Mouse (Mus musculus) C2C12 (cell line): ENCODE results near the gene Figla. TPM values are rescaled to one million over a fixed set of nuclear protein-coding genes. Genes with fewer than 3 reads are reported as not detected.
"Not testable (repeated sequence)": the region's sequence is repeated elsewhere in the genome, so short reads cannot be mapped to it uniquely, and the experiment has no call there.

ENCODE experiments used
- H3K27me3 ChIP-seq: one replicate; pipeline ENCODE4 v1.6.1; 2011; ENCODE audit not compliant: control insufficient read depth, insufficient read depth, insufficient read length
- H3K36me3 ChIP-seq: one replicate; pipeline ENCODE4 v1.6.1; 2011; ENCODE audit not compliant: control insufficient read depth, insufficient read depth
- H3K4me3 ChIP-seq: one replicate; pipeline ENCODE4 v1.5.1; 2011; ENCODE audit warnings: mild to moderate bottlenecking, control low read depth; ENCODE audit not compliant: poor library complexity, insufficient read depth, severe bottlenecking
- H3K79me2 ChIP-seq: one replicate; pipeline ENCODE4 v1.6.1; 2011; ENCODE audit not compliant: control insufficient read depth, insufficient read depth
- H3K79me3 ChIP-seq: one replicate; pipeline ENCODE4 v1.6.1; 2011; ENCODE audit warnings: low read depth, control low read depth
- H3ac ChIP-seq: one replicate; pipeline ENCODE3; 2011; ENCODE audit warnings: low read depth; ENCODE audit not compliant: control insufficient read depth, insufficient read length
- CEBPB ChIP-seq: IDR thresholded peaks from one replicate; pipeline ENCODE4 v1.6.1; 2011; ENCODE audit warnings: low read depth, mild to moderate bottlenecking, control low read depth, moderate library complexity
- CTCF ChIP-seq: IDR thresholded peaks from one replicate; pipeline ENCODE4 v1.5.1; 2011; ENCODE audit not compliant: control insufficient read depth, insufficient read depth, insufficient read length
- FOSL1 ChIP-seq: IDR thresholded peaks from one replicate; pipeline ENCODE4 v1.8.0; 2011; ENCODE audit warnings: mild to moderate bottlenecking, low read length; ENCODE audit not compliant: poor library complexity, insufficient read depth, severe bottlenecking
- MAX ChIP-seq: IDR thresholded peaks from one replicate; pipeline ENCODE4 v1.6.1; 2011; ENCODE audit warnings: mild to moderate bottlenecking, control low read depth
- MYOD1 ChIP-seq: IDR thresholded peaks from one replicate; pipeline ENCODE4 v1.6.1; 2011; ENCODE audit warnings: low read depth; ENCODE audit not compliant: control insufficient read depth, insufficient read length
- MYOG ChIP-seq: IDR thresholded peaks from one replicate; pipeline ENCODE4 v1.6.1; 2011; ENCODE audit not compliant: control insufficient read depth, insufficient read length; ENCODE audit errors: extremely low read depth
- USF1 ChIP-seq: IDR thresholded peaks from one replicate; pipeline ENCODE4 v1.6.1; 2011; ENCODE audit warnings: low read depth, mild to moderate bottlenecking, control low read depth, moderate library complexity
- polyA plus RNA-seq: library from polyadenylated mRNA; unstranded; fragments of >200 nt; fragmentation: generic; extraction: Trizol; gene quantifications from one replicate; pipeline ENCODE4 v1.2.1, GENCODE M21; 2012; ENCODE audit warnings: missing spikeins

Gene Figla
- polyA plus RNA-seq, 1 experiment, result 0.05 TPM

GRCm38 (mm10) chr6:85975761-85976160, 40.2 kb upstream of the Figla start:
- TF ChIP-seq CTCF, result no peak
- TF ChIP-seq USF1, result no peak
- TF ChIP-seq MYOG, result no peak
- TF ChIP-seq CEBPB, result no peak
- no peak for TF ChIP-seq FOSL1
- TF ChIP-seq MYOD1, result no peak
- TF ChIP-seq MAX, result no peak
- H3K79me3 ChIP-seq, result no peaks in the 10 kb centered on the region
- H3K27me3 ChIP-seq, result no peaks in the 10 kb centered on the region
- no peak overlapping the region for H3K4me3 ChIP-seq
- no peaks in the 10 kb centered on the region for H3K79me2 ChIP-seq
- H3K36me3 ChIP-seq, result no peaks in the 10 kb centered on the region
- H3ac ChIP-seq, result no peak overlapping the region

- no peak for TF ChIP-seq MAX
- TF ChIP-seq CEBPB, result no peak
- TF ChIP-seq MYOG, result no peak
- no peak for TF ChIP-seq FOSL1
- no peak for TF ChIP-seq CTCF
- no peak for TF ChIP-seq MYOD1
- no peak for TF ChIP-seq USF1
- H3K79me3 ChIP-seq, result no peaks in the 10 kb centered on the region
- no peaks in the 10 kb centered on the region for H3K79me2 ChIP-seq
- no peak overlapping the region for H3K4me3 ChIP-seq
- H3K36me3 ChIP-seq, result no peaks in the 10 kb centered on the region
- H3K27me3 ChIP-seq, result no peaks in the 10 kb centered on the region
- no peak overlapping the region for H3ac ChIP-seq
Measured at GRCm38 (mm10) chr6:85976242-85976641, 39.7 kb upstream of the Figla start.

- not testable (repeated sequence) for H3ac ChIP-seq, H3K4me3 ChIP-seq, H3K79me2 ChIP-seq, H3K79me3 ChIP-seq, H3K36me3 ChIP-seq, H3K27me3 ChIP-seq
Measured at GRCm38 (mm10) chr6:85978736-85979135, 37.2 kb upstream of the Figla start.

GRCm38 (mm10) chr6:85984351-85984750, 31.6 kb upstream of the Figla start:
- TF ChIP-seq MYOG (no peak), USF1 (no peak), CEBPB (no peak), FOSL1 (no peak), CTCF (no peak)
- H3K79me2 ChIP-seq, result no peaks in the 10 kb centered on the region
- H3K79me3 ChIP-seq, result no peaks in the 10 kb centered on the region
- H3K27me3 ChIP-seq, result no peaks in the 10 kb centered on the region
- H3ac ChIP-seq, result no peak overlapping the region
- H3K36me3 ChIP-seq, result no peaks in the 10 kb centered on the region
- no peak overlapping the region for H3K4me3 ChIP-seq

GRCm38 (mm10) chr6:85989570-85989969, 26.4 kb upstream of the Figla start:
- not testable (repeated sequence) for H3K36me3 ChIP-seq, H3K79me2 ChIP-seq, H3K27me3 ChIP-seq, H3K79me3 ChIP-seq, H3ac ChIP-seq, H3K4me3 ChIP-seq
- TF ChIP-seq MYOD1, result peak; percentile 77

GRCm38 (mm10) chr6:85990774-85991173, 25.2 kb upstream of the Figla start:
- H3K79me3 ChIP-seq, H3K27me3 ChIP-seq, H3K4me3 ChIP-seq, H3ac ChIP-seq, H3K79me2 ChIP-seq, H3K36me3 ChIP-seq: not testable (repeated sequence)

- peaks cover 3% of the 10 kb centered on the region for H3K27me3 ChIP-seq
- H3K79me2 ChIP-seq, result no peaks in the 10 kb centered on the region
- no peaks in the 10 kb centered on the region for H3K36me3 ChIP-seq
- TF ChIP-seq MYOD1 (no peak), FOSL1 (no peak), CTCF (peak; percentile 40), USF1 (no peak)
- H3K4me3 ChIP-seq, result no peak overlapping the region
- H3K79me3 ChIP-seq, result no peaks in the 10 kb centered on the region
- no peak overlapping the region for H3ac ChIP-seq
Measured at GRCm38 (mm10) chr6:86003405-86003925, 12.5 kb upstream of the Figla start.
